Mouse (Mus musculus) limb, embryonic 15.5 days (tissue): Measurements from ENCODE around the gene Psmd8. TPM values are rescaled to one million over a fixed set of nuclear protein-coding genes. Genes with fewer than 3 reads are reported as not detected.
A peak's percentile ranks its signal among the peaks of the same experiment; 100 is the strongest.

Source experiments
- ATAC-seq: fragments of 200-750 bp; cut with Nextera tagmentation; 2 replicates; pipeline ENCODE4 v1.8.0; 2017; ENCODE audit warnings: low read depth, moderate TSS enrichment; ENCODE audit not compliant: insufficient number of reproducible peaks, low FRiP score, low TSS enrichment
- H3K27ac ChIP-seq: fragments of 300-500 bp; sonication (generic); 2 replicates; pipeline ENCODE4 v1.5.1; 2015; ENCODE audit warnings: moderate library complexity, mild to moderate bottlenecking, inconsistent platforms
- H3K27me3 ChIP-seq: fragments of 300-500 bp; sonication (generic); 2 replicates; pipeline ENCODE4 v1.6.1; 2015; ENCODE audit warnings: inconsistent platforms
- H3K36me3 ChIP-seq: fragments of 300-500 bp; sonication (generic); 2 replicates; pipeline ENCODE4 v1.6.1; 2015; ENCODE audit warnings: inconsistent platforms
- H3K4me1 ChIP-seq: fragments of 300-500 bp; sonication (generic); 2 replicates; pipeline ENCODE4 v1.6.1; 2015; ENCODE audit warnings: inconsistent platforms
- H3K4me2 ChIP-seq: fragments of 300-500 bp; sonication (generic); 2 replicates; pipeline ENCODE4 v1.6.1; 2015; ENCODE audit warnings: mild to moderate bottlenecking, inconsistent platforms
- H3K4me3 ChIP-seq: fragments of 300-500 bp; sonication (generic); 2 replicates; pipeline ENCODE4 v1.5.1; 2015; ENCODE audit warnings: mild to moderate bottlenecking, inconsistent platforms
- H3K9ac ChIP-seq: fragments of 300-500 bp; sonication (generic); 2 replicates; pipeline ENCODE4 v1.6.1; 2015; ENCODE audit warnings: inconsistent platforms
- H3K9me3 ChIP-seq: fragments of 300-500 bp; sonication (generic); 2 replicates; pipeline ENCODE4 v1.6.1; 2016; ENCODE audit warnings: inconsistent platforms
- WGBS: fragments of 180-500 bp; shearing (Covaris S2); methylation state at CpG from one replicate; pipeline ENCODE4 v1.1.7; 2015; 5-methylcytosine and 5-hydroxymethylcytosine counted together
- polyA plus RNA-seq: library from polyadenylated mRNA; unstranded; fragments of >200 nt; fragmentation: Nextera tagmentation; extraction: Ambion mirVana; gene quantifications from 2 replicates; pipeline ENCODE4 v1.2.1, GENCODE M21; 2015

Gene Psmd8
- polyA plus RNA-seq, 1 experiment from 2014 or later: 254 TPM

DNA sequence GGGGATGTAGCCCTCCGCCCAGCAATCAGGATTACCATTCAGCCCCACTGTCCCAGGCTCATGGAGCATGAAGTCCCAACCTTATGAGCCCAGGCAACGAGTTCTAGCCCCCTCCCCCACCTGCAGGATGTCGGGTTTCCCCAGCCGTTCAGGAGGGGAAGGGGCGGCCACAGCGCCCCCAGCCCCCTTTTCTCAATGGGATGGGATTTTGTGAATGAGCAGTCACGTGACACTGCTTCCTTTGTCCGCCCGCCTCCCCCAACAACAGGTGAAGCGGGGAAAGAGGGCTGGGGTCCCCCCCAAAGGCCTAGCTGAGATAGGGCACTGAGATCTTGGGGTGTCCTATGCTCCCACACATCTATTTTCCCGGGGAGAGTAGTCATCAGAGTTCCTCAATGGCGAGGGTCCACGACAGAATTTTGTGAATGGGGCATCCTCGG is 11.7 kb downstream of the Psmd8 start:
- 0% methylated on average over 14 of the region's 14 CpGs for WGBS
- H3K4me1 ChIP-seq: peaks cover 48% of the 10 kb centered on the region

DNA sequence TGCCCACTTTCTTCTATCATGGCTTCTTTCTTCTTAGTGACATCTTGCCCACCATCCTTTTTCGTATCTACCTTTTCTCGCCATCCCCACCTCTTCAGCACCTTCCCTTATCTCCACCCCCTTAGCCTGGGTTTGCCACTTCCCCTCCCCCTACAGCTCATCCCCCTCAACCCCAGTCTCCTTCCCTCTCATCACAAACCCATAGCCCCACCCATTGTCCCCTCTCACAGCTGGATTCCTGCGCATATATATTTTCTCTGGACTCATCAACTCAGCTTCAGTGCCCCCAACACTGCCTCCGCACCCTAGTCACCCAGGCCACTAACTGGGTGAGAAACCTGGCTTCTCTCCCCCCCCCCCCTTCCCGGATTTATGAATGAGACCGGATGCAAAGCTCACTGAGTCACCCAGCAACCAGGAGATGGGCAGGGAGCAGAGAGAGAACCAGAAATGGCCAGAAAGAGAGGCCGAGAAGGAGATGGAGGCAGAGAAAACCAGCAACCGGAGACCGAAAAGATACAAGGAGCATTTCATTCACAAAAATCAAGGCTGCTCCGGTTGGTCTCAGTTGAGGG is 12.3 kb downstream of the Psmd8 start:
- no peak overlapping the region for H3K9ac ChIP-seq
- ATAC-seq: no peak
- H3K27ac ChIP-seq: no peak overlapping the region
- WGBS: 11% methylated on average over 10 of the region's 10 CpGs
- peaks cover 48% of the 10 kb centered on the region for H3K4me1 ChIP-seq
- H3K4me2 ChIP-seq: peak overlapping the region; percentile 88
- peak overlapping the region; percentile 67 for H3K4me3 ChIP-seq
- peaks cover 11% of the 10 kb centered on the region for H3K36me3 ChIP-seq
- peaks cover 26% of the 10 kb centered on the region for H3K27me3 ChIP-seq
- no peaks in the 10 kb centered on the region for H3K9me3 ChIP-seq

More for the DNA sequence above, 11.7 kb downstream of the Psmd8 start:
- peaks cover 32% of the 10 kb centered on the region for H3K27me3 ChIP-seq
- H3K9me3 ChIP-seq: no peaks in the 10 kb centered on the region
- peaks cover 17% of the 10 kb centered on the region for H3K36me3 ChIP-seq
- peak overlapping the region; percentile 88 for H3K4me2 ChIP-seq
- no peak for ATAC-seq
- H3K4me3 ChIP-seq: peak overlapping the region; percentile 67
- H3K9ac ChIP-seq: peak overlapping the region; percentile 50
- H3K27ac ChIP-seq: no peak overlapping the region

DNA sequence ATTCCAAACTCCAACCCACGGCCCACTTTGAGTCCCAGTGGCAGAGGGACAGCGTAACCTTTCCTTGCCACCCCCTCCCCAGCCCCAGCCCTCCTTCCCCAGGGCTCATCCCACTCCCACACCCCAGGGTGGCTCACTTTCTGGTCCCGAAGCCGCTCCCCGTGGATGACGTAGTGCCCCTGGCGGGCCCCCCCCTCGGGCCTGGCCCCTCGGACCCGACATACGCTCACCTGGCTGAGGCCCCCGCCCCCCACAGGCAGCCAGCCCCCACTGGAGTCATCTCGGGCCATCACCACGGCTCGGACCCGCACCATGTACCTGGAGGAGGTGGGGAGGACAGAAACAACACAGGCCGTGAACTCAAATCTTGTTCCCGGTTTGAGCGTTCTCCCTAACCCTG is 12.8 kb downstream of the Psmd8 start:
- Histone ChIP-seq H3K4me2 (no peak overlapping the region), H3K36me3 (peaks cover 6% of the 10 kb centered on the region), H3K4me3 (no peak overlapping the region), H3K27me3 (peaks cover 21% of the 10 kb centered on the region), H3K9ac (no peak overlapping the region), H3K27ac (no peak overlapping the region), H3K4me1 (peaks cover 45% of the 10 kb centered on the region), H3K9me3 (no peaks in the 10 kb centered on the region)
- WGBS: 26% methylated on average over 19 of the region's 19 CpGs
- ATAC-seq: no peak

DNA sequence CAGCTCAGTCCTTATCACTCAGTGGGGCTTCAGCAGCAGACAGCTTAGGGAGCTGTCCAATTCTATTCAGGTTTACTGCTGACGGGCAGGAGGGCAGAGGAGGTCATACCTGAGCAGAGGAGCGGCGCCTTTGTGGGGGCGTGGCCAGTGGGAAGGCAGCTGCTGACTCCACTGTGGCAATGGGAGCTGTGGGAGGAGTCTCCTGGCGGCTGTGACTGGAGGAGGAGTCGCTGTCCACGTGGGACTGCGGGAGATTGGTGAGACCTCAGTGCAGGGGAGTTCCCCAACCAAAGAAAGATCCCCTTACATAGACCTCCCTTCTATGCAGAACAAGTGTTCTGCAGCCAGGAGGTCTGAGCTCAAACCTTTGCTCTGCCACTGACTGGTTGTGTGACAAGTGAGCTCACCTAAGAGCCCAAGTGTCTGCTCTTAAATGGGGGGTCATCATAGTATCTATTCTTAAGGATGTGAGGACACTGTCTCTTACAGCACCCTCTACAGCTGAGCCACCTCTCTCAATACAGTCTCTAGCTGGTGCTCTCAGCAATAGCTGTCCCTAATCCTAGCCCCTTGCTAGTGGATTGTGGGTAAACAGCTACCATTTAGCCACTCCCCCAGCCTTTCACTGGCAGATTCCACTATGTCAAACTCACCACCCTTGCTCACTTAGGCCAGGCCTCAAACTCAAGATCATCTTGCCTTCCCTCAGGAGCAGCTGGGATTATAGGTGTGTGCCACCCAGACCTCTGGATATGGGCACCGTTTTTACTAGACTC is 17.6 kb downstream of the Psmd8 start:
- no peak for ATAC-seq
- Histone ChIP-seq H3K4me2 (no peak overlapping the region), H3K4me1 (peaks cover 3% of the 10 kb centered on the region; the same call in 1 of the 2 replicates), H3K4me3 (no peak overlapping the region), H3K36me3 (peaks cover 14% of the 10 kb centered on the region), H3K9me3 (no peaks in the 10 kb centered on the region), H3K9ac (no peak overlapping the region), H3K27ac (no peak overlapping the region), H3K27me3 (peaks cover 20% of the 10 kb centered on the region)
- WGBS: 15% methylated on average over 9 of the region's 9 CpGs

DNA sequence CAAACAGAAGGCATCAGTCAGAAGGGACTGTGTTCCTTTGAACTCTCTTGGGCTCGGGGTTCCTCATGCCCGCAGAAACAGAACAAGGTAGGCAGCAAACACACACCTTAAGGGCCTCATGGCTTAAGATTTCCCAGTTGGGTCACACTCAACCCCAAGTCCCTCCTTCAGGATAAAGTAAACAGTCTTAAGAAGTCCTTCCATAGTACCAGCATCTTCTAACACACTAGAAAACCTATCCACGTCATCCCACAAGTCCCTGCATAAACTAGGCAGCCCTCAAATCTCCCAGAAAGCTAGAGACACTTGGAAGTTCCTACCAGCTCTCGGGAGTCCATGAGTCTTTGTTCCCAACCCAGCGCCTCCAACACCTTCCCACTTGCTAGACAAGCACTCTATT is 18.2 kb downstream of the Psmd8 start:
- Histone ChIP-seq H3K27ac (no peak overlapping the region), H3K36me3 (peaks cover 14% of the 10 kb centered on the region), H3K4me3 (no peak overlapping the region), H3K4me1 (no peaks in the 10 kb centered on the region), H3K27me3 (peaks cover 24% of the 10 kb centered on the region), H3K4me2 (no peak overlapping the region), H3K9me3 (no peaks in the 10 kb centered on the region), H3K9ac (no peak overlapping the region)
- ATAC-seq: no peak
- WGBS: 75% methylated on average over 5 of the region's 5 CpGs

DNA sequence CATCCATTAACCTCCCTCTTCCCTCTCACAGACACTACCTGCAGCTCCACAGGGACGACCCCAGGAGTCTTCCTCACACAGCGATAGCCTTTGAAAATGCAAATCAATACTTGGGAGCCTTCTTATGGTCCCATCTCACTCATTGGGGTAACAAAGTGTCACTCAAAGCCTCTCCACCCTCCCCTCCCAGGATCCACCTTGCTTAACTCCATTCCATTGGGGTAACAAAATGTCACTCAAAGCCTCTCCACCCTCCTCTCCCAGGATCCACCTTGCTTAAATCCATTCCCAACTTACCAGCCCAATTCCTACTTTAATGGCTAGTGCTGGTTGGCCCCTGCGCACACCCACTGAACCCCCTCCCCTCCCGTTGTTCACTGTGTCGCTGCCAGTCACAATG is 22.2 kb downstream of the Psmd8 start:
- H3K9me3 ChIP-seq: 0 out of 2 replicates have a peak, but pooled peaks cover 4% of the 10 kb centered on the region
- peaks cover 12% of the 10 kb centered on the region for H3K4me1 ChIP-seq
- no peak overlapping the region for H3K27ac ChIP-seq
- no peak for ATAC-seq
- no peak overlapping the region for H3K4me2 ChIP-seq
- H3K27me3 ChIP-seq: peaks cover 24% of the 10 kb centered on the region
- H3K9ac ChIP-seq: no peak overlapping the region
- H3K36me3 ChIP-seq: peaks cover 10% of the 10 kb centered on the region
- H3K4me3 ChIP-seq: no peak overlapping the region
- WGBS: 3% methylated on average over 5 of the region's 5 CpGs

DNA sequence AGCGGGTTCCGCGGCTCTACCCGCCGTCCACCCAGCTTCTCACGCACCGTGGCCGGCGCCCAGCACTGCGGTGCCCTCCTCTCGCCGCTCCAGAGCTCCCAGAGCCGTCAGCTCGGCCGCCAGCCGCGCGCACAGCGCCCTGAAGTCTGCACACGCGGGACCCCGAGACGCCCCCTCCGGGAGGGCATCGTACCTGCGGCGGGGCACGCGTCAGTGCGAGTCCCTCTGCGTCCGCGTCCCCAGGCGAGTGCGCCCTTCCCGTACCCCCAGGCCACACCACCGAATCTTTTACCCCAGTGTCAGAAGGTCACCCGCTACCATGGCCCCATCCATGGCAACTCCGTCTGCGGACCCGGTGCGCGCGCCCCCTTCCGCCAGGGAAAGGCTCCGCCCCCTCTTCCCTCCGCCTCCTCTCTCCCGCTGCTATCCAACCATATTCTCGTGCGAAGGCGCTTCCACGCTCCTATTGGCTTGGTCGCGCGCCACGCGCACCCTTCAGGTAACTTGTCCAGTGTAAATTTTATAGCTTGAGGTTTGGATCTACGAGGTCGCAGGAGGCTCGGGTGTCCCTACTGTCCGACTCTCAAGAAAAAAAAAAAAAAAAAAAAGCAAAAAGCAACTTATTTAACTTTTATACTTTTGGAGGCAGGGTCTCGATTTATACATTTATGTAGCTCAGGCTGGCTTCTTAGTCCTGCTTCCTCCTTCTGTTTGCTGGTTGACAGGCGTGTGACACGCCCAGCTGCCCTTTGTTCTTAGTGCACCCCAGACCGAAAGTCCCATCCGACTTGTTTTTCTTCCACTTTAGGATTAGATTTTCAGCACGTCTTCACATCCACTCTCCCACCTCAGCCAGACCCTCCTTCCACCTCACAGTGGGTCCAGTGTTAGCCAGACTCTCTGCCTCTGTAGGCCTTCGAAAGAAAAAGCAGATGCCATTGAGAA is 24.4 kb downstream of the Psmd8 start, which contains the start of gene Fam98c:
Gene Fam98c, minus strand, starts transcription at position 397 of the 945 bp plus-strand sequence.
- H3K9me3 ChIP-seq: 0 out of 2 replicates have a peak, but pooled peaks cover 4% of the 10 kb centered on the region
- peak within 1 kb of the TSS; percentile 51 for H3K9ac ChIP-seq
- peaks cover 3% of the 10 kb centered on the region; the same call in 1 of the 2 replicates for H3K36me3 ChIP-seq
- peak within 1 kb of the TSS; percentile 88 for H3K27ac ChIP-seq
- H3K4me2 ChIP-seq: peak within 1 kb of the TSS; percentile 97
- H3K27me3 ChIP-seq: peaks cover 24% of the 10 kb centered on the region
- peaks cover 12% of the 10 kb centered on the region for H3K4me1 ChIP-seq
- WGBS: 3% methylated on average over 59 of the region's 68 CpGs
- ATAC-seq: peak; percentile 80
- peak within 1 kb of the TSS; percentile 88 for H3K4me3 ChIP-seq

DNA sequence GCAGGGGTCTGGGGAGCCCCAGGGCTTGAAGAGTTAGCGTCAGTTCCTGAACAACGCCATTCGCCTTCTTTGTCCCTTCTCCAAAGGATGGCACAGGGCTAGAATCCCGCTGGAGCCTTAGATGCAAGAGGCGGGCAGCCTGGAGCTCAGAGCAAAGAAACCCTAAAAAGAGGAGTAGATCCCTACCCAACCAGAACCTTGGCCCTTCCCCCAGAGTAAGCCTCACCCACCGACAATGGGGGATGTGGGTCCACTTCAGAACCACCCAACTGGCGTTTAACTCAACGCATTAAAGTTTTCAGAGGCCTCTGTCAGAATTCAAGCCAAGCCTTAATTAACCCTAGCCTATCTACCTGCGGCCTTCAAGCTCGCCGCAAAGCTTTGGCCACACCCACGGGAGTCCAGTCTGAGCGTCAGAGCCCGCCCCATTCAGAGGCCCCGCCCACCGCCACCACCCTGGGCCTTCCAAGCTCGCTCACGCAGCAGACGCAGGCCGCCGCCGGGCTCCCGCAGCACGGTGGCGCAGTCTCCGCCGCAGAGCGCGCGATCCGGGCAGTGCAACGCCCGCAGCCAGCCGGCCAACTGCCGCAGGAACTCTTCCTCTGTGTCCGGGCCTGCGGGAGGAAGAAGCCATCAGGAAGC is 25.2 kb downstream of the Psmd8 start:
- peak overlapping the region; percentile 88 for H3K4me3 ChIP-seq
- WGBS: 8% methylated on average over 37 of the region's 37 CpGs
- peak; percentile 75 for ATAC-seq

DNA sequence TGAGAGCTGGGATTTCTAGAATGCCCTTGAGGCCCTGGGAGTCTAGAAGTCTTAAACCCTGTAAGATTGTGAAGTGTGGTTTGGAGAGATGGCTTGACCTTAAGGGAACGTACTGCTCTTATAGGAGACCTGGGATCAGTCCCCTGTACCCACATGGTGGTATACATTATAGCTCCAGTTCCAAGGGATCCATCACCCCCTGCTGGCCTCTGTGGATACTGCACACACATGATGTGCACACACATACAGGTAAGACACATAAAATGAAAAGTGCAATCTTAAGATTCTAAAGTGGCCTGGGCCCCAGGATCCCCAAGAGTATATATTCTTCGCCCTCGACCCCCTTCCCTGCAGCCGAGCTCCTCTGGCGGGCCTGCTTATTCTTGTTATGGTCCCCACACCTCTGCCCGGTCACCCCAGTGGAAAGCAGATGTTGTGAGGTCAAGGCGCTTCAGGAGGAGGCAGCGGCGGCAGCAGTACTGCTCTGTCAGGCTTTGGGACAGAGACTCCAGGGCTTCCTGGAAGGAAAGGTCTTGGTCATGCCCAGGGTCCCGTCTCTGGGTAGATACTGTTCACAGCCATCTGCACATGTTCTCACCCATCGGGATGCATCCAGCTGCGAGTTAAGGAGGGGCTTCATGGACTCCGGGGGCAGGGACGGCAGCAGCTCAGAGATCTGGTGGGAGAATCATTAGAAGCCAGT is 26.3 kb downstream of the Psmd8 start:
- WGBS: 95% methylated on average over 14 of the region's 14 CpGs
- no peak overlapping the region for H3K4me3 ChIP-seq
- H3K27ac ChIP-seq: no peak overlapping the region
- peaks cover 16% of the 10 kb centered on the region for H3K27me3 ChIP-seq
- no peak overlapping the region for H3K9ac ChIP-seq
- 0 out of 2 replicates have a peak, but pooled peaks cover 4% of the 10 kb centered on the region for H3K9me3 ChIP-seq
- no peaks in the 10 kb centered on the region for H3K36me3 ChIP-seq
- ATAC-seq: no peak
- H3K4me2 ChIP-seq: no peak overlapping the region
- peaks cover 12% of the 10 kb centered on the region for H3K4me1 ChIP-seq

More for the DNA sequence above, 25.2 kb downstream of the Psmd8 start:
- Histone ChIP-seq H3K4me1 (peaks cover 12% of the 10 kb centered on the region), H3K27me3 (peaks cover 24% of the 10 kb centered on the region), H3K4me2 (peak overlapping the region; percentile 97), H3K9ac (peak overlapping the region; percentile 51), H3K36me3 (no peaks in the 10 kb centered on the region), H3K9me3 (0 out of 2 replicates have a peak, but pooled peaks cover 4% of the 10 kb centered on the region), H3K27ac (peak overlapping the region; percentile 88)

DNA sequence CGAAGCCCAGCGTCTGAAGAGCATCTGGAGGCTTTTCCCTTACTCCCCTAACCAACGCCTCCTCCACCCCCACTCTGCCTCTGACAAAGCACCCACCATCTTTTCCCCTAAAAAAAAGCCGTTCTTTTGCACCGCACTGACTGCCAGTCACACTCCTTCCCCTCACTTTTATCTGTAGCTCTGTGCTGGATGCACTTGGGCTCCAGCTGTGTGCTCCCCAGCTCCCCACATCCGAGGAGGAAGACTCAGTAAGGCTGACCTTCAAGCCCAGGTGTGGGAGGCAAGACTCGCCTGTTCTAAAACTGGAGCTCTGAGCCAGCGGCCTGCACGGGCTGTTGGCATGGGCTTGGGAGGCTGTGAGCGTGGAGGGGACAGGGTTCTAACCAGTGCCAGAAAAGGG is 29.0 kb downstream of the Psmd8 start:
- no peaks in the 10 kb centered on the region for H3K27me3 ChIP-seq
- H3K9ac ChIP-seq: no peak overlapping the region
- H3K4me1 ChIP-seq: peaks cover 10% of the 10 kb centered on the region
- 62% methylated on average over 10 of the region's 10 CpGs for WGBS
- H3K4me2 ChIP-seq: no peak overlapping the region
- no peak for ATAC-seq
- H3K9me3 ChIP-seq: 0 out of 2 replicates have a peak, but pooled peaks cover 4% of the 10 kb centered on the region
- no peaks in the 10 kb centered on the region for H3K36me3 ChIP-seq
- no peak overlapping the region for H3K27ac ChIP-seq
- H3K4me3 ChIP-seq: no peak overlapping the region
